11 mouse cellular contexts compared by ENCODE assay signal in genomic region chr15:91018161-91018860, GRCm38 (mm10). TPM values are rescaled to one million over a fixed set of nuclear protein-coding genes. Genes with fewer than 3 reads are reported as not detected.
A peak's percentile ranks its signal among the peaks of the same experiment; 100 is the strongest.
DNase-seq lines count a peak whose midpoint lies in the region; ATAC-seq lines count a peak whose summit lies in the region.
"Had no signal": no experiment of that assay in that cellular context is flagged by ENCODE, and none has a peak within 500 bp of the region (broad histone marks: within the 10 kb centered on the region; RNA-seq: fewer than 3 reads in every experiment).

No protein-coding gene starts in this region.

- no peaks in the 10 kb centered on the region for H3K9me3 ChIP-seq in embryonic facial prominence, embryonic 15.5 days (replicated peaks)
- H3K9me3 ChIP-seq in neural tube, embryonic 15.5 days (replicated peaks): no peaks in the 10 kb centered on the region

- peak; percentile 54 to 61 for DNase-seq in cerebellum, postnatal 10 days
- peak; percentile 64 to 67 for DNase-seq in layer of hippocampus, adult 8-10 months (ENCODE audit: low spot score in 2 of 2)
- no peak for DNase-seq in spleen, adult 12 weeks (ENCODE audit: low spot score)
- DNase-seq in urinary bladder, adult 18-20 months (ENCODE audit: low spot score in 2 of 2): no peak
- DNase-seq: heart, adult 18-20 months; thymus, adult 18-20 months had no signal

- no peak overlapping the region for H3K9ac ChIP-seq in embryonic facial prominence, embryonic 15.5 days
- H3K9ac ChIP-seq in neural tube, embryonic 15.5 days (replicated peaks): no peak overlapping the region

- H3K4me1 ChIP-seq in embryonic facial prominence, embryonic 15.5 days: peaks cover 10% of the 10 kb centered on the region
- peaks cover 38% of the 10 kb centered on the region for H3K4me1 ChIP-seq in neural tube, embryonic 15.5 days

- no peak overlapping the region for H3K4me3 ChIP-seq in embryonic facial prominence, embryonic 15.5 days (replicated peaks)
- no peak overlapping the region for H3K4me3 ChIP-seq in neural tube, embryonic 15.5 days (replicated peaks)

- ATAC-seq in cerebellum, adult (ENCODE audit: insufficient number of reproducible peaks, low FRiP score, low TSS enrichment): no peak
- ATAC-seq in embryonic facial prominence, embryonic 15.5 days (ENCODE audit: insufficient number of reproducible peaks, low FRiP score, low TSS enrichment, low read depth): no peak
- peak; percentile 34 for ATAC-seq in neural tube, embryonic 15.5 days (ENCODE audit: low FRiP score)
- no peak for ATAC-seq in granulocyte monocyte progenitor cell, adult 5-6 weeks (replicated peaks; ENCODE audit: poor library complexity, severe bottlenecking)

- H3K36me3 ChIP-seq in embryonic facial prominence, embryonic 15.5 days: no peaks in the 10 kb centered on the region
- no peaks in the 10 kb centered on the region for H3K36me3 ChIP-seq in neural tube, embryonic 15.5 days

- 0 out of 2 replicates have a peak overlapping the region, but pooled peaks have one; percentile 3 for H3K4me2 ChIP-seq in embryonic facial prominence, embryonic 15.5 days (replicated peaks)
- H3K4me2 ChIP-seq in neural tube, embryonic 15.5 days: peak overlapping the region; percentile 57

- no peaks in the 10 kb centered on the region for H3K27me3 ChIP-seq in embryonic facial prominence, embryonic 15.5 days
- H3K27me3 ChIP-seq in neural tube, embryonic 15.5 days (replicated peaks): no peaks in the 10 kb centered on the region

- 34% methylated on average over 9 of the region's 9 CpGs for WGBS in embryonic facial prominence, embryonic 15.5 days
- WGBS in neural tube, embryonic 15.5 days: 11% methylated on average over 9 of the region's 9 CpGs

- no peak overlapping the region for H3K27ac ChIP-seq in embryonic facial prominence, embryonic 15.5 days (replicated peaks)
- H3K27ac ChIP-seq in neural tube, embryonic 15.5 days (replicated peaks): peak overlapping the region; percentile 80

RNA-seq across cellular contexts. Expression of gene Kif21a, which starts 31.4 kb away (rescaled TPM):
- 13.9 and 17.5 TPM in 2 replicates for polyA plus RNA-seq in embryonic facial prominence, embryonic 15.5 days (2015; fragmentation: Nextera tagmentation; extraction: Ambion mirVana)
- total RNA-seq in layer of hippocampus, adult 8-10 months (2022): 100 to 1,000 TPM; 121 to 151 (median 127) TPM
- 34.8 and 40.1 TPM in 2 replicates for polyA plus RNA-seq in neural tube, embryonic 15.5 days (2015; fragmentation: Nextera tagmentation; extraction: Ambion mirVana)
- total RNA-seq in granulocyte monocyte progenitor cell, adult 5-6 weeks (2014; fragmentation: Nextera tagmentation): 0.09 and 0.38 TPM in 2 replicates
- 0.09 and 0.41 TPM in 2 replicates for total RNA-seq in granulocyte monocyte progenitor cell, adult 5-6 weeks (2017)
- total RNA-seq: monocyte, adult 5-6 weeks had no signal

Comparison
In these comparisons a context has a peak if more than half of its experiments do, and no peak if none do; other contexts are left out.
1. DNase-seq: peak in cerebellum, postnatal 10 days (2 of 2) and layer of hippocampus, adult 8-10 months (2 of 2); none in spleen, adult 12 weeks (single experiment) and urinary bladder, adult 18-20 months (0 of 2).
2. RNA of gene Kif21a, which starts 31.4 kb away (total RNA-seq): 121 to 151 TPM in layer of hippocampus, adult 8-10 months; 0.09 to 0.41 TPM in granulocyte monocyte progenitor cell, adult 5-6 weeks; every median in the first group is over 10 times any median in the second.